Mouse (Mus musculus) thymus, adult 18-20 months (tissue): ENCODE measurements around the gene Tulp1.
"Not testable (repeated sequence)": the region's sequence is repeated elsewhere in the genome, so short reads cannot be mapped to it uniquely, and the experiment has no call there.

ENCODE experiments used
- DNase-seq, 2 experiments: peaks; one replicate each; pipeline ENCODE4 v3.0.0; 2022; ENCODE audit warnings: mixed read lengths in 2 of 2

The Tulp1 gene

GRCm38 (mm10) chr17:28365122-28365521 lies at the start of gene Tulp1:
Tulp1 (minus strand) TSS chr17:28365222.
- DNase-seq = no peak

GRCm38 (mm10) chr17:28411381-28411960 lies 46.4 kb upstream of the Tulp1 start:
- DNase-seq = no peak

DNA sequence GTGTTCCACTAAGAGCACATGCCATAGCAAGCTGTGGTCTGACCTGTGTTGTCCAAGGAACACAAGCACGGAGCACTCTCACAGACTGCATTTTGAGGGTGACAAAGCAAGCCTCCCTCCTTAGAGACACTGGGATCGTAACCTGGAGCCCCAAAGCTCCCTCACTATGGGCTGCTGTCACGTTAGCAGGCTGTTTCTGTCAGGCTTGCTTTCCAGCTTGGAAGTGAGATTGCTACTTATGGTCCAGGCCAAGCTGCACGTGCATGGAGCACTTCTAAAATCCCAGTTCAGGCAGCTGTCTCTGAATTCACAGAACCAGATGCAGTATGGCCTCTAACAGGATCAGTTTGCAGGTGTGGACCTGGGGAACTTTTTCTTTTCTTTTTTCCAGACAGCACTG lies 45.7 kb upstream of the Tulp1 start:
- no peak for DNase-seq

DNA sequence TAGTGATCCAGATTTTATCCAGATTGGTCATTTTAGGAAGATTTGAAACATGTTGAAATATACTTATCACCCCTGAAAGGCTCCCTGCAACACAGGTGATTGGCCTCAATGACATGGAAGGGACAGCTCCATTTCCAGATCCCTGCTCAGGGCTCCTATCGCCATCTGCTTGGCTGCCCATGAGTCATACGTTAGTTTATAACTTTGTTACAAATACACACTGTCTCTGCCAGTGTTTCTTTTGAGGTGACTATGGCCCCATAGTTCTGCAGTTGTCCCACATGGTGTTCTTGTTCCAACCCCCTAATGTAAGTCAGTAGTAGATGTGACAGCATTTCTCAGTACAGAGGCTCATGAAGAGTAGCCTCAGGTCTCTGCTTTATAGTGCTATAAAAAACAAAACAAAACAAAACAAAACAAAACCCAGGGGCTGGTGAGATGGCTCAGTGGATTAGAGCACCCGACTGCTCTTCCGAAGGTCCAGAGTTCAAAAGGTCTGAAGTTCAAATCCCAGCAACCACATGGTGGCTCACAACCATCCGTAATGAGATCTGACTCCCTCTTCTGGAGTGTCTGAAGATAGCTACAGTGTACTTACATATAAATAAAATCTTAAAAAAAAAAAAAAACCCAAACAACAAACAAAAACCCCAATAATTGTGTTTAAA lies 43.4 kb upstream of the Tulp1 start:
- DNase-seq = no peak

GRCm38 (mm10) chr17:28407418-28408250 lies 42.6 kb upstream of the Tulp1 start:
- peak; percentile 74 for DNase-seq

DNA sequence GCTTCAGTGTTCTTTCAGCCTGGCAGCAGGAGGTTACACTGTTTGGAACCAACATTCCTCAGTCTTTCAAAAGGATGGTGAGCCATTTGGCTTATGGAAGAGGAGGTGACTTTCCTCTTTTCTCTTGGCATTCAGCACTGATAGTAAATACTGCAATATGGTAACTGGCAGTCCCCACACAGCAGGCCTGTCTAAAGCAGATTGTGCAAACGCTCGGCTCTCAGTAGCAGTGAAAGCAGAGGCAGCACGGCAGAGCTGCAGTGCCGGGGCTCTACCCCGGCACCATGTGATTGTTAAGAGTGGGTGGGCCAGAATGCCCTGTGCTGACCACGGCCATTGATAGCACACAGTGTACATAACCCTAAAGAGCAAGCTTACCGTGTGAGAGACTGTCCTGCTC lies 41.4 kb upstream of the Tulp1 start:
- DNase-seq = no peak

DNA sequence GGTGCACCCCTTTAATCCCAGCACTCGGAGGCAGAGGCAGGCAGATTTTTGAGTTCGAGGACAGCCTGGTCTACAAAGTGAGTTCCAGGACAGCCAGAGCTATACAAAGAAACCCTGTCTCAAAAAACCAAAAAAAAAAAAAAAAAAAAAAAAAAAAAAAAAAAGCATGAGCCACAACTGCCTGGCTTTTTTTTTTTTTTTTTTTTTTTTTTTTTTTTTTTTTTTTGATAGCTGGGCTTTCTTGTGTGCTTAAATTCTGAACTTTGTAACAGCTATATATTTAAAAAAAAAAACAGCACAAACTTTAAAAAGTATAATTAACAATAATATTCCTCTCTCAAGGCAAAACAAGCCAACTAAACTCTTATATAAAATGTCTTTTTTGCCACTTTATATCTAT lies 39.7 kb upstream of the Tulp1 start:
- not testable (repeated sequence) for DNase-seq

- no peak for DNase-seq
Measured at GRCm38 (mm10) chr17:28404301-28404700, 39.3 kb upstream of the Tulp1 start.

DNA sequence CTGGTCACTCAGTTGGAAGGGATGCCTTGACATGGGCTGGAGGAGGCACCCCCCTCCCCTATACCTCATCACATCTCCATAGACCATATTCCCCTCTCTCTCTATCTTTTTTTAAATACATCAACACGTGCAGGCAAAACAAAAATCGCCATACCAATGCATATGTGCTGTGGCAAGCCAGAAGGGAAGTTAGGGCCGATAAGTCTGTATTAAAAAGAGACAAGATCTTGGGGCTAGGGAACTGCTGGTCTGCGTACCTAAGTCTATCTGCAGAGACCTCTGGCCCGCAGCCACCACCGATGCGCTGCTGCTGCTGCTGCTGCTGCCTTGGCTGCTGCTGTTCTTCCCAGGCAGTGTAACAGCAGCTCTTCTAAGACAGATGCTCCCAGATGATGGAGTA lies 30.0 kb upstream of the Tulp1 start:
- no peak for DNase-seq

DNA sequence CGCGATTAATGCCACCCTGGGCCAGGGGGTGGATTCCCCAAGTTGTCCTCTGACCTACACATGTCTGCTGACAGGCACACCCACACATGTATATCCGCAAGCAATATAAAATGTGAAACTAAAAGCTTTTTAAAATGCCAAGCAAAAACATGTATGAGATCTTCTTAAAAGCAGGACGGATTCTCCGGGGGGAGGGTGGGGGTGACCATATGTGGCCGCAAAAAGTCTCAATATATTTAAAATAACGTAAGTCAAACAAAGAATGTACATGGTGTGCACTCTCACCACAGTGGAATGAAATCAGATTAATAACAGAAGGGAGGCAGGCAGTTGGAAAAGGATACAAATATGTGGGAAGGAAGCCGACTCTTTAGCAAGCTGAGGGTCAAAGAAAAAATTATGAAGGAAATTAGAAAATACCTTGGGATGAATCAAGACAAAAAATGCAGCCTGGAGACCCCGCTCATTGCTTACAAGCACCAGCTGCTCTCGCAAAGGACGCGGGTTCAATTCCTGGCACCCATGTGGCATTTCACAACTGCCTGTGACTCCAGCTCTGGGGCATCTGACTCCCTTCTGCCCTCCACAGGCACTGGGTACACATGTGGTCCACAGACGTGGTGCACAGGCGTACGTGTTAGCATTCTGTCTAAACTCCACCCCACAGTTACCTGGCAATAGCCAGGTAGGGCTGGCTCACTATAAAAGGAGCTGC lies 29.2 kb upstream of the Tulp1 start:
- DNase-seq = no peak

DNA sequence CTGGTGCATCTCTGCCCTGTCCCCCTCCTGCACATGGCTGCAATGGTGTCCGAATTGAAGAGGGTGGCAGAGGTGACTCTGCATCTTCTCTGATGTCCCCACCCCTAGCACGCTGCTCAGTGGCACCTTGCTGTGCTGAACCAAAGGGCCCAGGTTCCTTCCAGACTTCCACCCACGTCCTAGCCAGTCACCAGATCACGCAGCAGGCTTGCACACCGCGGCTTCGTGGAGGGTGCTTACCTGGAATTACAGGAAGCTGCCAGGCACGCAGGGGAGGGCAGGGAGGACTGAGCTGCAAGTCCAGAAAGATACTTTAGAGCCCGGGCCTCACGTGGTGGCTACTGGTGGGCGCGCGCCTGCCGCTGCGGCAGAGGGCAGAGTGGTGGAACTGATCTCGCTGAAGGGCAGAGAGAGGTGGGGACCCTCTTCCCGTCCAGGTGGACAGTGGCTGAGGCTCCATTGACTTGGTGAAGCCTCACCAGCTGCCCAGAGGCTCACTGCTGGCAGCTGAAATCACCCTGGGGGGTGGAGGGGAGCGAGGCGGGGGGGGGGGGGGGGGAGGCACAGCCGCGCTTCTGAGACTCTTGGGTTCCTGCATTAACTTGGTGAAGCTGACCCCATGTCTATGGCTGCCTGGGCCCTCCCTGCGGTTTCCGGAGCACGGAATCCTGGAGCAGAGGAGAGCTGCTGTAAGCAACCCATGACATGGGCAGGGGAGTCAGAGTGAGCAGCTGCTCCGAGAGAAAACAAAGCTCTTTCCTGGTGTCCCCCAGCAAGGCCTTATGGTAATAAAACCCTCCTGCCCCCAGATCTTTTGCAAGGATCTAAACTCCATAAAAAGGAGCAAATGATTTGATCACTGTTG lies 26.8 kb upstream of the Tulp1 start:
- DNase-seq = no peak

DNA sequence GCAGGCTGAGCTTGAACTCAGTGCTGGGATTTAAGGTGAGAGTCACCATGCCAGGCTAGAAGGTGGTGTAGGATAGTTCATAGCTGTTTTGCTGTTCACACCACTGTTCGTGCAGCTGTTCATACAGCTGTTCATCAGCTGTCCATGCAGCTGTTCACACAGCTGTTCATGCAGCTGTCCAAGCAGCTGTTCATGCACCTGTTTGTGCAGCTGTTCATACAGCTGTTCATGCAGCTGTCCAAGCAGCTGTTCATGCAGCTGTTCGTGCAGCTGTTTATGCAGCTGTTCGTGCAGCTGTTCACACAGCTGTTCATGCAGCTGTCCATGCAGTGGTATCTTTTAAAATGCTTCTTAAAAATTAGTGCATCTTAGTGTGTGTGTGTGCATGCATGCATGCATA lies 23.5 kb upstream of the Tulp1 start:
- no peak for DNase-seq

- peak; percentile 65 to 67 for DNase-seq
Measured at GRCm38 (mm10) chr17:28386150-28386905, 21.3 kb upstream of the Tulp1 start.

DNA sequence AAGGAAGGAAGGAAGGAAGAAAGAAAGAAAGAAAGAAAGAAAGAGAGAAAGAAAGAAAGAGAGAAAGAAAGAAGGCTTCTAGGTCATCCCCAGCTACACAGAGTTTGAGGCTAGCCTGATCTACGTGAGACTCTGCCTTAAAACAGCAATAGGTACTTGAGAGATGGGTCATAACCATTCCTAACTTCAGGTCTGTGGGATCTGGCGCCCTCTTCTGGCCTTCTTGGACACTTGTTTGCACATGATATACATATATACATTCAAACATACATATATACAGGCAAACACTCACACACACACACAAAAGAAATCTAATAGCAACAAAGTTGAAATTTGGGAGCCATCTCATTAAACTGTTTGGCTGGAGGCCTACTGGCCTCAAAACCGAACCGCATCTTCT lies 19.3 kb upstream of the Tulp1 start:
- no peak for DNase-seq

- no peak for DNase-seq
Measured at GRCm38 (mm10) chr17:28380255-28380654, 15.2 kb upstream of the Tulp1 start.

DNA sequence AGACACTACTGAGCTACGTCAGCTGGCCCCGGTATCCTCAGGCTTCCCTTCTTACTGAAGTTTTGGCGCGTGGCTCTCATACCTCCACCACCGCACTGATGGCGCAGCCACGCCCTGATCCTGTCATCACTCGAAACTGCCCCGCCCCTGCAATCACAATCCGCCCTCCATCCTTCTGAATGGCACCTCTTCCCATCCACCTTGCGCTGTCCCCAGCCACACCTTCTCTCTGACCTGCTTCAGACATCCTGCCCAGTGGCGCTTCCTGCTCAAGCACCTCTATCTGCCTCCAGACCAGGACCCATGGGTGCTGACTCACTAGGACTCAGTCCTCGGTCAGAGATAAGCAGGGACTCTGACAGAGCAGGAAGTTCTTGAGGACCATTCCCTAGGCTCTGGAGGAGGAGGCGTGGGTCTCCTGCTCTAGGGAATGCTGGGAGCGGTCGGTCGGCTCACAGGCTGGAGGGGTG lies 10.6 kb upstream of the Tulp1 start:
- no peak for DNase-seq

DNA sequence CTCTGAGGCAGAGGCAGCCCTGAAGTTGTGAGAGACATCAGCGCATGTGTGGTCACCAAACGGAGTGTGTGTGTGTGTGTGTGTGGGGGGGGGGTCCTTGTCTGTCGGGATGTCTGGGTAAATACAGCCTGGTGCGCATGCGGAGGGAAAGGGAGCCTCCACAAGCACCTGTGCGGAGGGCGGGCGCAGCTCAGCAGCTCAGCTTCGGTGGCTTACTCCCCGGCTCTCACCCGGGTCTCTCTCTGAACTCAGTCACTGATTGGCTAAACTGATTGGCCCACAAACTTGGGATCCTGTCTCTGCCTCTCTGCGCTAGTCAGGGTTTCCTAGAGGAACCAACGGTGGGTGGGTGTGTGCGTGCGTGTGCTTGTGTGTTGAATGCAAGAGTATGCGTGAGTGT lies 9.5 kb upstream of the Tulp1 start:
- peak; percentile 74 to 79 for DNase-seq

GRCm38 (mm10) chr17:28373821-28374220 lies 8.8 kb upstream of the Tulp1 start:
- DNase-seq = peak; percentile 63 to 73

DNA sequence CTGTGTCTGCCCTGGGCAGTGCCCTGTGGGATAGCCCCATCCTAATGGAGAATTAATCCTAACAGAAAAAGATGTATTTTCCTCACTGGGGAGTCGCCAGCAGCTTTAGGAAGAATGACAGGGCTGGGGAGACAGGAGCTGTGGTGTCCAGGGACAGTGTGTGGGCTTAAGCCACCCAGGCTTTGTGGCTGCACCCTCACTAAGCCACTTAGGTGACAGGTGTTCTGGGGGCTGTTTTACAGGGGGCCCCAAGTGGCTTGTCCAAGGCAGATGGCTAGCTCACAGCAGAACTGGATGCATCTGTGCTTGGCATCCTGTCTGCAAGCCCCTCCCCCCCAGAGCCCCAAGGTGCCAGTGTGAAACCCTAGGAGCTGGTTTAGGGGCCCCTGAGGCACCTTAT lies 6.9 kb upstream of the Tulp1 start:
- no peak for DNase-seq

DNA sequence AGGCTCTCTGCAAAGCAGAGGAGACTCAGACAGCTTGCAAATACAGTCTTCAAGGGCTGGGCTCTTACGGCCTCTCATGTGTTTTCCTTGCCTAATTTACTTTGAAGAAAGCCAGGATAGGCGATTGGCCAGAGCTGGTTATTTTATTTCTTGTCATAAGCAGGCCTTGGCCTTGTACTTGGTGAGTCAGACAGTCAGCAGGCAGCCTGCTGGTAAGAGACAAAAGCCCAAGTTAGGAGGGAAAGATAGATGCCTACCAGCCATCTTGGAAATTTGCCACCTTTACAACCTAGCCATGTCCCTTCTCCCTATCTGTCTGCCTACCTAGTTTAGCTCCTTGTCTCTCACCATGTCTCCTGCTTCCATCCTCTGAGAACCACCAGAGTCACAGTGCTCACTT lies 6.3 kb upstream of the Tulp1 start:
- no peak for DNase-seq

DNA sequence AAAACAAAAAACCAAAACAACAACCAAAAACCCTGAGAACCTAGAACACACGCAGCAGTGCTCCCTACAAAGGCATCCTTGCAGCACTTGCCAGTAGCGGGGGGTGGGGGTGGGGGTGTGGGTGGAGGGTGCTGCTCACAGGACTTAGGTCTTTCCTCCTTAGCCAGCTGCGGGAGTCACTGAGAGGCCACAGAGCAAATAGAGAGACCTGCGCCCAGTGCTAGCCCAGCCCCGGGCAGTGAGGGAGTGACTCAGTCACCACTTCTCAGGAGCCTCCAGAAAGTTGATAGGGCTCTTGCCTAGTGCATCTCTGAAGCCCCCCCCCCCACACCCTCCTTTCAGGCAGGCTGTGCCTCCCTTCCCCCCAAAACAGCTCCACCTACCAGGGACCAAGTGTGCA lies 4.0 kb upstream of the Tulp1 start:
- no peak for DNase-seq
